Mouse (Mus musculus): ENCODE data around the gene Lmod2.

GRCm38 (mm10) chr6:24586885-24587284 lies 10.7 kb upstream of the Lmod2 start:
- TF ChIP-seq POLR2A (IDR thresholded peaks at IDR 0.05; ENCODE audit: extremely low read depth, insufficient read depth, low read length) (no peak), CTCF (IDR thresholded peaks at IDR 0.05; ENCODE audit: low read depth, low read length) (no peak)

Measured in liver, adult 2 months (tissue).